Mouse (Mus musculus): ENCODE measurements around the gene Sytl2. TPM values are rescaled to one million over a fixed set of nuclear protein-coding genes. Genes with fewer than 3 reads are reported as not detected.

Sytl2 gene
- polyA plus RNA-seq, 1 experiment from 2014 or later = 7.7 TPM

DNA sequence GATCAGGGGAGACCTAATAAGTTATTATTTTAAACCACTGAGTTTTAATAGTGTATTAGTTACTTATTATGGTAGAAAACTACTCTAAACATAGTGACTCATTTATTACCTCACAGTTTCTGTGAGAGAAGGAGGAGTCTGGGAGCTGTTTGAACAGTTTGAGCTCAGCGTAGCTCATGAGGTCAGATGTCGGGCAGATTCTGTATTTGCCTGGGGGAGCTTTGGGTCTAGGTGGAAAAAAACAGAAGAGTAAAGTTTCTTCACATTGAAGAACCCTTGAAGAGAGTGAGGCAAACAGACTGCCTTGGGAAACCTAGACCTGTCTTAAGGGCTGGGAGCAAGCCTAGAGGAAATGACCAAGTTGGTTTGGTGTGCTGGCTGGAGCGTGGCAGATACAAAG, 24.8 kb upstream of the Sytl2 start:
- H3K27ac ChIP-seq (ENCODE audit: low read length) = no peak overlapping the region
- no peak overlapping the region for H3K4me3 ChIP-seq (ENCODE audit: low read length)
- no peaks in the 10 kb centered on the region for H3K9me3 ChIP-seq (replicated peaks; ENCODE audit: control insufficient read depth, low read length)
- WGBS = 61% methylated on average over 3 of the region's 3 CpGs
- H3K4me1 ChIP-seq (ENCODE audit: control insufficient read depth, insufficient read depth, low read length) = peaks cover 3% of the 10 kb centered on the region; the same call in 1 of the 2 replicates
- H3K9ac ChIP-seq (ENCODE audit: low read length) = no peak overlapping the region
- no peak for ATAC-seq (replicated peaks; ENCODE audit: extremely low read depth, insufficient read depth, low FRiP score)
- H3K4me2 ChIP-seq (ENCODE audit: low read depth, low read length) = no peak overlapping the region
- no peaks in the 10 kb centered on the region for H3K36me3 ChIP-seq (ENCODE audit: control insufficient read depth, insufficient read depth)
- no peaks in the 10 kb centered on the region for H3K27me3 ChIP-seq (ENCODE audit: control insufficient read depth, insufficient read depth, low read length)

DNA sequence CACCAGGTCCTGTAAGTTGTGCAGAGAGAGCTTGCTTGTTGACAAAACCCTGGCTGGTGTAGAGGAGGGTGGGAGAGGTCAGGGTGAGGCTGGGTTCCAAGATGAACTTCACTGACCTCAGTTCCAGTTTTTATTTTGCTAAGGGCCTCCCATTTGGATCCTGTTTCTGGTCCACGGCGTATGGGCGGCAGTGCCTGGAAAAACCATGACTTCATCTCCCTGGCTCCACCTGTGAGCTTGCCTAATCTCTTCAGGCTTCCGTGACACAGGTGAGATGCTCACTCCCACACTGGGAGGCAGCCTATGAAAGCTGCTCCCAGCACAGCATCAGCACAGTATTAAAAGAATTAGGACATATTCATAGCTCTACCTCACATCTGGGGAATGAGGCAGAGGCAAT, 24.3 kb upstream of the Sytl2 start:
- no peak overlapping the region for H3K4me2 ChIP-seq (ENCODE audit: low read depth, low read length)
- 69% methylated on average over 4 of the region's 4 CpGs for WGBS
- no peak overlapping the region for H3K4me3 ChIP-seq (ENCODE audit: low read length)
- no peaks in the 10 kb centered on the region for H3K9me3 ChIP-seq (replicated peaks; ENCODE audit: control insufficient read depth, low read length)
- no peaks in the 10 kb centered on the region for H3K27me3 ChIP-seq (ENCODE audit: control insufficient read depth, insufficient read depth, low read length)
- H3K4me1 ChIP-seq (ENCODE audit: control insufficient read depth, insufficient read depth, low read length) = peaks cover 3% of the 10 kb centered on the region; the same call in 1 of the 2 replicates
- H3K36me3 ChIP-seq (ENCODE audit: control insufficient read depth, insufficient read depth) = no peaks in the 10 kb centered on the region
- H3K27ac ChIP-seq (ENCODE audit: low read length) = no peak overlapping the region
- no peak overlapping the region for H3K9ac ChIP-seq (ENCODE audit: low read length)
- no peak for ATAC-seq (replicated peaks; ENCODE audit: extremely low read depth, insufficient read depth, low FRiP score)

DNA sequence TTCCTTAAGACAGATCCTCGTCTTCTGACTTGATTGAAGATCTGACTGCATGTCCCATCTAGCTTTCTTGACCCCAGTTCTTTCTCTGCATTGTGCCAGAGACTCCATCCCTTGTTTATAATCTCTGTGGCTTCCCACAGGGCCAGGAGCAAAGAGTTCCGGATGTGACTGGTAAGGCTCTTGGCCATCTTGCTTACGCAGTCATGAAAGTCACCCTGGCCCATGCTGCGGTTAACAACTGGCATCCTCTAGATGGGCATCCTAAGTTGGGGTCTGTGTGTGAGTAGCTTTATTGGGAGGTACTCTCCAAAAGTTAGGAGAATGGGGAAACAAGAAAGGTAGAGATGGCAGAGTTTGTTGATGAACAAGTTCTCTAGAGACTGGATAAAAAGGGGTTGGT, 22.9 kb upstream of the Sytl2 start:
- ATAC-seq (replicated peaks; ENCODE audit: extremely low read depth, insufficient read depth, low FRiP score) = no peak
- H3K27ac ChIP-seq (ENCODE audit: low read length) = no peak overlapping the region
- H3K9ac ChIP-seq (ENCODE audit: low read length) = no peak overlapping the region
- no peak overlapping the region for H3K4me3 ChIP-seq (ENCODE audit: low read length)
- peaks cover 3% of the 10 kb centered on the region; the same call in 1 of the 2 replicates for H3K4me1 ChIP-seq (ENCODE audit: control insufficient read depth, insufficient read depth, low read length)
- no peaks in the 10 kb centered on the region for H3K36me3 ChIP-seq (ENCODE audit: control insufficient read depth, insufficient read depth)
- WGBS = 91% methylated on average over 4 of the region's 4 CpGs
- H3K4me2 ChIP-seq (ENCODE audit: low read depth, low read length) = no peak overlapping the region
- no peaks in the 10 kb centered on the region for H3K9me3 ChIP-seq (replicated peaks; ENCODE audit: control insufficient read depth, low read length)
- H3K27me3 ChIP-seq (ENCODE audit: control insufficient read depth, insufficient read depth, low read length) = no peaks in the 10 kb centered on the region

GRCm38 (mm10) chr7:90280274-90280875, 21.7 kb upstream of the Sytl2 start:
- Histone ChIP-seq H3K9me3 (replicated peaks; ENCODE audit: control insufficient read depth, low read length) (no peaks in the 10 kb centered on the region), H3K4me1 (ENCODE audit: control insufficient read depth, insufficient read depth, low read length) (peaks cover 3% of the 10 kb centered on the region; the same call in 1 of the 2 replicates), H3K9ac (ENCODE audit: low read length) (no peak overlapping the region), H3K4me2 (ENCODE audit: low read depth, low read length) (no peak overlapping the region), H3K27ac (ENCODE audit: low read length) (no peak overlapping the region), H3K27me3 (ENCODE audit: control insufficient read depth, insufficient read depth, low read length) (no peaks in the 10 kb centered on the region), H3K4me3 (ENCODE audit: low read length) (no peak overlapping the region), H3K36me3 (ENCODE audit: control insufficient read depth, insufficient read depth) (no peaks in the 10 kb centered on the region)
- peak; percentile 55; the same call in 1 of the 2 replicates for ATAC-seq (replicated peaks; ENCODE audit: extremely low read depth, insufficient read depth, low FRiP score)
- WGBS = 40% methylated on average over 11 of the region's 11 CpGs

DNA sequence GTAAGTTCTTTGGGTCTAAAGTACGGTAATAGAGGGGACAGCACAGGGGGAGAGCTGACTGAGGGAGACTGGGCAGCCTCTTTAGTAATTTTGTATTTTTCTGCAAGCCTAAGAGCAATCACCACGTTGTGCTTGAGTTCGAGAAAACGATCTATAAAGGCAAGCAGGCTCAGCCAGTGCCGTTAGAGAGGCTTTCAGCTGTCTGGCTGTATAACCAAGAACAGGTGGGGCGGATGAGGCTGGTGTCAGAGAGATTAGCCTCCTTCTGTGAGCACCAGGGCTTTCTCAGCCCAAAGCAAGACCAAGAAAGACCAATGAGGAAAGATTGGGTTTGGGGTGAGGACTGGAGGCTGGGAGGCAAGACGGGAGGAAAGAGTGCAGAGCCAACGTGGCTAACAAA, 21.2 kb upstream of the Sytl2 start:
- H3K4me2 ChIP-seq (ENCODE audit: low read depth, low read length) = no peak overlapping the region
- H3K36me3 ChIP-seq (ENCODE audit: control insufficient read depth, insufficient read depth) = no peaks in the 10 kb centered on the region
- no peaks in the 10 kb centered on the region for H3K9me3 ChIP-seq (replicated peaks; ENCODE audit: control insufficient read depth, low read length)
- H3K27ac ChIP-seq (ENCODE audit: low read length) = no peak overlapping the region
- WGBS = 60% methylated on average over 8 of the region's 8 CpGs
- no peak overlapping the region for H3K4me3 ChIP-seq (ENCODE audit: low read length)
- no peak for ATAC-seq (replicated peaks; ENCODE audit: extremely low read depth, insufficient read depth, low FRiP score)
- H3K4me1 ChIP-seq (ENCODE audit: control insufficient read depth, insufficient read depth, low read length) = peaks cover 3% of the 10 kb centered on the region; the same call in 1 of the 2 replicates
- no peaks in the 10 kb centered on the region for H3K27me3 ChIP-seq (ENCODE audit: control insufficient read depth, insufficient read depth, low read length)
- no peak overlapping the region for H3K9ac ChIP-seq (ENCODE audit: low read length)

GRCm38 (mm10) chr7:90281759-90282546, 20.1 kb upstream of the Sytl2 start:
- no peak overlapping the region for H3K27ac ChIP-seq (ENCODE audit: low read length)
- H3K4me3 ChIP-seq (ENCODE audit: low read length) = no peak overlapping the region
- no peak overlapping the region for H3K9ac ChIP-seq (ENCODE audit: low read length)
- no peaks in the 10 kb centered on the region for H3K9me3 ChIP-seq (replicated peaks; ENCODE audit: control insufficient read depth, low read length)
- ATAC-seq (replicated peaks; ENCODE audit: extremely low read depth, insufficient read depth, low FRiP score) = no peak
- no peak overlapping the region for H3K4me2 ChIP-seq (ENCODE audit: low read depth, low read length)
- H3K27me3 ChIP-seq (ENCODE audit: control insufficient read depth, insufficient read depth, low read length) = no peaks in the 10 kb centered on the region
- peaks cover 3% of the 10 kb centered on the region; the same call in 1 of the 2 replicates for H3K4me1 ChIP-seq (ENCODE audit: control insufficient read depth, insufficient read depth, low read length)
- 80% methylated on average over 11 of the region's 11 CpGs for WGBS
- H3K36me3 ChIP-seq (ENCODE audit: control insufficient read depth, insufficient read depth) = no peaks in the 10 kb centered on the region

DNA sequence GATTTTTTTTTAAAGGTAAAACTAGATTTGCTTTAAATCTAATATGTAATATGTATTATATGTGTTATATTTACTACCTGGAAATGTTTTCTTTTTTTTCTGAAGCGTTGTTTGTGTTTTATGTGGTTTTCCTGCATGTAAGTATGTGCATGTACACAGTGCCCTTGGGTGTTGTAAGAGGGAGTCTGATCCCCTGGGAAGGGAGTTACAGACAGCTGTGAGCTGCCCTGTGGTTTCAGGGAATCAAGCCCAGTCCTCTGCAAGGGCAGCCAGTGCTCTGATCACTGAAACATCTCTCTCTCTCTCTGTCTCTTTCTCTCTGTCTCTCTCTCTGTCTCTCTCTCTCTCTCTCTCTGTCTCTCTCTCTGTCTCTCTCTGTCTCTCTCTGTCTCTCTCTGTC, 19.3 kb upstream of the Sytl2 start:
- Histone ChIP-seq H3K9me3 (replicated peaks; ENCODE audit: control insufficient read depth, low read length) (no peaks in the 10 kb centered on the region), H3K27ac (ENCODE audit: low read length) (no peak overlapping the region), H3K4me2 (ENCODE audit: low read depth, low read length) (no peak overlapping the region), H3K4me1 (ENCODE audit: control insufficient read depth, insufficient read depth, low read length) (peaks cover 3% of the 10 kb centered on the region; the same call in 1 of the 2 replicates), H3K27me3 (ENCODE audit: control insufficient read depth, insufficient read depth, low read length) (no peaks in the 10 kb centered on the region), H3K4me3 (ENCODE audit: low read length) (no peak overlapping the region), H3K36me3 (ENCODE audit: control insufficient read depth, insufficient read depth) (no peaks in the 10 kb centered on the region), H3K9ac (ENCODE audit: low read length) (no peak overlapping the region)
- 90% methylated on average over 1 of the region's 1 CpGs for WGBS
- ATAC-seq (replicated peaks; ENCODE audit: extremely low read depth, insufficient read depth, low FRiP score) = no peak

GRCm38 (mm10) chr7:90284793-90285192, 17.3 kb upstream of the Sytl2 start:
- Histone ChIP-seq H3K9ac (ENCODE audit: low read length) (no peak overlapping the region), H3K4me1 (ENCODE audit: control insufficient read depth, insufficient read depth, low read length) (peaks cover 3% of the 10 kb centered on the region; the same call in 1 of the 2 replicates), H3K27ac (ENCODE audit: low read length) (no peak overlapping the region), H3K9me3 (replicated peaks; ENCODE audit: control insufficient read depth, low read length) (no peaks in the 10 kb centered on the region), H3K4me3 (ENCODE audit: low read length) (no peak overlapping the region), H3K4me2 (ENCODE audit: low read depth, low read length) (no peak overlapping the region), H3K36me3 (ENCODE audit: control insufficient read depth, insufficient read depth) (no peaks in the 10 kb centered on the region), H3K27me3 (ENCODE audit: control insufficient read depth, insufficient read depth, low read length) (no peaks in the 10 kb centered on the region)
- no peak for ATAC-seq (replicated peaks; ENCODE audit: extremely low read depth, insufficient read depth, low FRiP score)
- 56% methylated on average over 7 of the region's 7 CpGs for WGBS

DNA sequence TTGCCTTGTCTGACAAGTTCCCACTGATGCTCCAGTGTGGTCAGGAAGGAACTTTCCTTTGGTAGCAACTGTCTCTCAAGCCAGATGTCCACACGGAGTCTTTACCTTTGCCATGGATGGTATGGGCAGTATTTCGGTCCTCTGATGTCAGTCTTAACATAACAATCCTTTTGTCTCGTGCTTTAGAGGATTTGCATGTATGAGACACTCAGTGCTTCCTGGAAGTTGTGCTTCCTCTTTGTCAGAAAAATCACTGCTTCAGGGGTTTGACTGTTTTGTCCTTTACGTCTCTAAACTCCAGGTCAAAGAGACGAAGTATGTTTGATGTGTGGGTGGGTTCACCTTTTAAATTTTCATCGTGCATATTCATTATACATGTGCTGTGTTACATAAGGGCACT, 10.2 kb upstream of the Sytl2 start:
- Histone ChIP-seq H3K4me1 (ENCODE audit: control insufficient read depth, insufficient read depth, low read length) (no peaks in the 10 kb centered on the region), H3K9ac (ENCODE audit: low read length) (no peak overlapping the region), H3K27me3 (ENCODE audit: control insufficient read depth, insufficient read depth, low read length) (no peaks in the 10 kb centered on the region), H3K4me2 (ENCODE audit: low read depth, low read length) (no peak overlapping the region), H3K4me3 (ENCODE audit: low read length) (no peak overlapping the region), H3K9me3 (replicated peaks; ENCODE audit: control insufficient read depth, low read length) (no peaks in the 10 kb centered on the region), H3K36me3 (ENCODE audit: control insufficient read depth, insufficient read depth) (no peaks in the 10 kb centered on the region), H3K27ac (ENCODE audit: low read length) (no peak overlapping the region)
- ATAC-seq (replicated peaks; ENCODE audit: extremely low read depth, insufficient read depth, low FRiP score) = no peak
- 77% methylated on average over 6 of the region's 6 CpGs for WGBS
